Mouse (Mus musculus) midbrain, embryonic 10.5 days (tissue): ENCODE data around the gene Nedd9. TPM values are rescaled to one million over a fixed set of nuclear protein-coding genes. Genes with fewer than 3 reads are reported as not detected.
A peak's percentile ranks its signal among the peaks of the same experiment; 100 is the strongest.

Experiments used
- DNase-seq: peaks from one replicate; pipeline ENCODE4 v3.0.0-alpha.2; 2017; ENCODE audit warnings: low spot score
- H3K27ac ChIP-seq: fragments of 300-500 bp; sonication (generic); replicated peaks from 2 replicates; pipeline ENCODE4 v1.5.1; 2016; ENCODE audit warnings: mild to moderate bottlenecking
- H3K27me3 ChIP-seq: fragments of 300-500 bp; sonication (generic); 2 replicates; pipeline ENCODE4 v1.6.1; 2016; ENCODE audit warnings: low read depth, mild to moderate bottlenecking; ENCODE audit not compliant: poor library complexity, severe bottlenecking
- H3K36me3 ChIP-seq: fragments of 300-500 bp; sonication (generic); 2 replicates; pipeline ENCODE4 v1.6.1; 2016; ENCODE audit warnings: mild to moderate bottlenecking, moderate library complexity
- H3K4me1 ChIP-seq: fragments of 300-500 bp; sonication (generic); 2 replicates; pipeline ENCODE4 v1.6.1; 2016
- H3K4me3 ChIP-seq: fragments of 300-500 bp; sonication (generic); 2 replicates; pipeline ENCODE4 v1.5.1; 2016; ENCODE audit warnings: mild to moderate bottlenecking, moderate library complexity
- H3K9me3 ChIP-seq: fragments of 300-500 bp; sonication (generic); replicated peaks from 2 replicates; pipeline ENCODE4 v1.6.1; 2016; ENCODE audit warnings: mild to moderate bottlenecking
- WGBS: fragments of 180-500 bp; shearing (Covaris S2); methylation state at CpG from one replicate; pipeline ENCODE4 v1.1.7; 2016; 5-methylcytosine and 5-hydroxymethylcytosine counted together
- polyA plus RNA-seq: library from polyadenylated mRNA; unstranded; fragments of >200 nt; fragmentation: Nextera tagmentation; extraction: Ambion mirVana; gene quantifications from 2 replicates; pipeline ENCODE4 v1.2.1, GENCODE M21; 2016

The Nedd9 gene
- polyA plus RNA-seq, 1 experiment from 2014 or later, result 18.9 TPM

- H3K27ac ChIP-seq, result no peak overlapping the region
- H3K4me1 ChIP-seq, result peaks cover 4% of the 10 kb centered on the region; the same call in 1 of the 2 replicates
- no peaks in the 10 kb centered on the region for H3K27me3 ChIP-seq
- H3K9me3 ChIP-seq, result no peaks in the 10 kb centered on the region
- H3K4me3 ChIP-seq, result no peak overlapping the region
- no peaks in the 10 kb centered on the region for H3K36me3 ChIP-seq
- DNase-seq, result no peak
- WGBS, result 85% methylated on average over 4 of the region's 4 CpGs
Observed at GRCm38 (mm10) chr13:41384896-41385295, 102.3 kb downstream of the Nedd9 start.

- Histone ChIP-seq H3K36me3 (no peaks in the 10 kb centered on the region), H3K27me3 (no peaks in the 10 kb centered on the region), H3K4me1 (peaks cover 12% of the 10 kb centered on the region), H3K27ac (no peak overlapping the region), H3K9me3 (no peaks in the 10 kb centered on the region), H3K4me3 (no peak overlapping the region)
- no peak for DNase-seq
Observed at GRCm38 (mm10) chr13:41382635-41383034, 104.5 kb downstream of the Nedd9 start.

GRCm38 (mm10) chr13:41381806-41382546 is 105.2 kb downstream of the Nedd9 start:
- Histone ChIP-seq H3K4me1 (peaks cover 19% of the 10 kb centered on the region), H3K27me3 (no peaks in the 10 kb centered on the region), H3K9me3 (no peaks in the 10 kb centered on the region), H3K4me3 (no peak overlapping the region), H3K36me3 (no peaks in the 10 kb centered on the region), H3K27ac (no peak overlapping the region)
- DNase-seq, result no peak
- WGBS, result 80% methylated on average over 5 of the region's 5 CpGs

- H3K4me1 ChIP-seq, result peaks cover 19% of the 10 kb centered on the region
- no peaks in the 10 kb centered on the region for H3K27me3 ChIP-seq
- no peaks in the 10 kb centered on the region for H3K36me3 ChIP-seq
- no peak overlapping the region for H3K27ac ChIP-seq
- no peak overlapping the region for H3K4me3 ChIP-seq
- no peak for DNase-seq
- no peaks in the 10 kb centered on the region for H3K9me3 ChIP-seq
- 83% methylated on average over 7 of the region's 7 CpGs for WGBS
Observed at GRCm38 (mm10) chr13:41381041-41381805, 105.9 kb downstream of the Nedd9 start.

- Histone ChIP-seq H3K4me3 (no peak overlapping the region), H3K9me3 (no peaks in the 10 kb centered on the region), H3K27me3 (no peaks in the 10 kb centered on the region), H3K4me1 (peaks cover 28% of the 10 kb centered on the region), H3K36me3 (no peaks in the 10 kb centered on the region), H3K27ac (no peak overlapping the region)
- DNase-seq, result no peak
- 90% methylated on average over 4 of the region's 4 CpGs for WGBS
Observed at GRCm38 (mm10) chr13:41379951-41380465, 107.2 kb downstream of the Nedd9 start.

GRCm38 (mm10) chr13:41378462-41378861 is 108.7 kb downstream of the Nedd9 start:
- no peak for DNase-seq
- Histone ChIP-seq H3K27ac (no peak overlapping the region), H3K27me3 (no peaks in the 10 kb centered on the region), H3K36me3 (no peaks in the 10 kb centered on the region), H3K4me1 (peaks cover 30% of the 10 kb centered on the region), H3K4me3 (no peak overlapping the region), H3K9me3 (no peaks in the 10 kb centered on the region)
- WGBS, result 69% methylated on average over 5 of the region's 5 CpGs

- no peak for DNase-seq
- Histone ChIP-seq H3K36me3 (no peaks in the 10 kb centered on the region), H3K4me3 (no peak overlapping the region), H3K4me1 (peaks cover 36% of the 10 kb centered on the region), H3K27me3 (no peaks in the 10 kb centered on the region), H3K9me3 (no peaks in the 10 kb centered on the region), H3K27ac (no peak overlapping the region)
- 87% methylated on average over 9 of the region's 9 CpGs for WGBS
Observed at GRCm38 (mm10) chr13:41377856-41378255, 109.3 kb downstream of the Nedd9 start.

GRCm38 (mm10) chr13:41377011-41377431 is 110.1 kb downstream of the Nedd9 start:
- DNase-seq, result no peak
- no peaks in the 10 kb centered on the region for H3K9me3 ChIP-seq
- H3K36me3 ChIP-seq, result no peaks in the 10 kb centered on the region
- no peaks in the 10 kb centered on the region for H3K27me3 ChIP-seq
- no peak overlapping the region for H3K27ac ChIP-seq
- peaks cover 38% of the 10 kb centered on the region for H3K4me1 ChIP-seq
- 48% methylated on average over 2 of the region's 2 CpGs for whole genome bisulfite sequencing
- H3K4me3 ChIP-seq, result no peak overlapping the region

- 83% methylated on average over 4 of the region's 4 CpGs for WGBS
- no peak overlapping the region for H3K4me3 ChIP-seq
- H3K27me3 ChIP-seq, result no peaks in the 10 kb centered on the region
- no peaks in the 10 kb centered on the region for H3K9me3 ChIP-seq
- no peak overlapping the region for H3K27ac ChIP-seq
- DNase-seq, result no peak
- H3K36me3 ChIP-seq, result no peaks in the 10 kb centered on the region
- peaks cover 38% of the 10 kb centered on the region for H3K4me1 ChIP-seq
Observed at GRCm38 (mm10) chr13:41376111-41376510, 111.1 kb downstream of the Nedd9 start.

- WGBS, result 73% methylated on average over 6 of the region's 6 CpGs
- H3K4me3 ChIP-seq, result no peak overlapping the region
- peaks cover 38% of the 10 kb centered on the region for H3K4me1 ChIP-seq
- H3K9me3 ChIP-seq, result no peaks in the 10 kb centered on the region
- DNase-seq, result no peak
- no peaks in the 10 kb centered on the region for H3K36me3 ChIP-seq
- no peak overlapping the region for H3K27ac ChIP-seq
- no peaks in the 10 kb centered on the region for H3K27me3 ChIP-seq
Observed at GRCm38 (mm10) chr13:41375696-41376095, 111.5 kb downstream of the Nedd9 start.

GRCm38 (mm10) chr13:41374886-41375285 is 112.3 kb downstream of the Nedd9 start:
- Histone ChIP-seq H3K4me3 (no peak overlapping the region), H3K27me3 (no peaks in the 10 kb centered on the region), H3K27ac (no peak overlapping the region), H3K4me1 (peaks cover 38% of the 10 kb centered on the region), H3K36me3 (no peaks in the 10 kb centered on the region), H3K9me3 (no peaks in the 10 kb centered on the region)
- no peak for DNase-seq
- 97% methylated on average over 1 of the region's 1 CpGs for WGBS

GRCm38 (mm10) chr13:41372555-41373460 is 114.4 kb downstream of the Nedd9 start:
- H3K4me1 ChIP-seq, result peaks cover 31% of the 10 kb centered on the region
- no peak for DNase-seq
- no peak overlapping the region for H3K4me3 ChIP-seq
- H3K9me3 ChIP-seq, result no peaks in the 10 kb centered on the region
- peak overlapping the region; percentile 28; the same call in 1 of the 2 replicates for H3K27ac ChIP-seq
- H3K36me3 ChIP-seq, result no peaks in the 10 kb centered on the region
- WGBS, result 79% methylated on average over 8 of the region's 8 CpGs
- no peaks in the 10 kb centered on the region for H3K27me3 ChIP-seq
